ENCODE assay signal across 8 mouse cellular contexts in the genomic region with DNA sequence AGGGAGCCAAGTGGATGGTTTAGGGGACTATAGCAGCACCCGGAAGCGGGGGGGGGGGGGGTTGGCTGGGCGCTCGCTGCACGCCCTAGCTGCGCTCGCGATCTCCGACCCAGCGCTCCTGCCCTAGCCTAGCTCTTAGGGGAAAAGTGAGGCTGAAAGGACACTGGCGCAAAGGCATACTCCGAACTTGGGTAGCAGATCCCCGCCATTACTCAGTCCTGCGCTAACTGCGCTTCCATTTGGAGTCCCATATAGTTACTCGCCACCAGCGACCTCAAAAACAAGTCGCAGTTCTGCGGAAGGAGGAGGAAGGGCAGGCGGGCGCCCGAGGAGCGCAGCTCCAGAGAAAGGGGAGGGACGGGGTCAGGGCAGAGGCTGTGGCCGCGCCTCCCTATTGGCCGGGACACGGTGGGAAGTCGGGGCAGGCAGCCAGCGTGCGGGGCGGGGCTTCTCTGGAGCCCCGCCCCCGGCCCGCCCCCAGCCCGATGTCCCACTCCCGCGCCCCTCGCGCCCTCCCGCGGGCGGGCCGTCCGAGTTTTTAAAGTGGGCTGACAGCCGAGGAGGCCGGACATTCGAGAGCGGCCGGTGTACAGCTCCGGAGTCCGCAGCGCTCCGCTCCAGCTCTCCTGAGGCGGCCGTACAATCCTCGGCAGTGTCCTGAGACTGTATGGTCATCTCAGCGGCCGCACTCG. TPM values are rescaled to one million over a fixed set of nuclear protein-coding genes. Genes with fewer than 3 reads are reported as not detected.
A peak's percentile ranks its signal among the peaks of the same experiment; 100 is the strongest.
DNase-seq lines count a peak whose midpoint lies in the region; ATAC-seq lines count a peak whose summit lies in the region.

A gene (plus strand): TSS at position 571 of the 692 bp plus-strand sequence.

- intact Hi-C loops in left cerebral cortex, postnatal 4 days (cut with DNase I): no loop called here

- H3K36me3 ChIP-seq in intestine, embryonic 16.5 days (ENCODE audit: control insufficient read depth, insufficient read depth, low read length): no peaks in the 10 kb centered on the region
- no peaks in the 10 kb centered on the region for H3K36me3 ChIP-seq in midbrain, embryonic 10.5 days

- H3K9ac ChIP-seq in intestine, embryonic 16.5 days (ENCODE audit: low read depth, low read length): peak within 1 kb of the TSS; percentile 64

- peak; percentile 95 for DNase-seq in adrenal gland, postnatal 10 days
- DNase-seq in embryo, embryonic 9.5 days (ENCODE audit: extremely low spot score): peak; percentile 90
- peak; percentile 78 for DNase-seq in left cerebral cortex, postnatal 4 days
- DNase-seq in midbrain, embryonic 10.5 days (ENCODE audit: low spot score): peak; percentile 92
- peak; percentile 60 for DNase-seq in right cerebral cortex, postnatal 25 days
- peak; percentile 84 to 91 for DNase-seq in urinary bladder, postnatal 36 days (ENCODE audit: low spot score in 2 of 2)

- H3K27ac ChIP-seq in intestine, embryonic 16.5 days (ENCODE audit: low read length): peak within 1 kb of the TSS; percentile 39; the same call in 1 of the 2 replicates
- H3K27ac ChIP-seq in midbrain, embryonic 10.5 days (replicated peaks): peak within 1 kb of the TSS; percentile 79

- peak; percentile 91 for ATAC-seq in granulocyte monocyte progenitor cell, adult 5-6 weeks (replicated peaks; ENCODE audit: poor library complexity, severe bottlenecking)
- peak; percentile 98 for ATAC-seq in intestine, embryonic 16.5 days

- no peaks in the 10 kb centered on the region for H3K9me3 ChIP-seq in intestine, embryonic 16.5 days (ENCODE audit: control insufficient read depth, low read length)
- H3K9me3 ChIP-seq in midbrain, embryonic 10.5 days (replicated peaks): no peaks in the 10 kb centered on the region

- H3K4me3 ChIP-seq in intestine, embryonic 16.5 days (ENCODE audit: low read length): peak within 1 kb of the TSS; percentile 61
- H3K4me3 ChIP-seq in midbrain, embryonic 10.5 days: peak within 1 kb of the TSS; percentile 67

- under 1% methylated on average over 59 of the region's 60 CpGs for WGBS in intestine, embryonic 16.5 days
- WGBS in midbrain, embryonic 10.5 days: 0% methylated on average over 60 of the region's 60 CpGs

- peaks cover 23% of the 10 kb centered on the region for H3K27me3 ChIP-seq in intestine, embryonic 16.5 days (replicated peaks; ENCODE audit: control insufficient read depth, insufficient read depth, low read length)
- H3K27me3 ChIP-seq in midbrain, embryonic 10.5 days (ENCODE audit: low read depth, poor library complexity, severe bottlenecking): peaks cover 81% of the 10 kb centered on the region

- H3K4me2 ChIP-seq in intestine, embryonic 16.5 days (ENCODE audit: low read depth, low read length): peak within 1 kb of the TSS; percentile 91

- H3K4me1 ChIP-seq in intestine, embryonic 16.5 days (ENCODE audit: control insufficient read depth, insufficient read depth, low read length): peaks cover 12% of the 10 kb centered on the region; the same call in 1 of the 2 replicates
- H3K4me1 ChIP-seq in midbrain, embryonic 10.5 days: peaks cover 28% of the 10 kb centered on the region

RNA-seq across cellular contexts. Expression of the gene that starts here (rescaled TPM):
- 100 to 1,000 TPM; 178 to 213 TPM for total RNA-seq in adrenal gland, postnatal 10 days (2021)
- 0.49 TPM in 1 of 2 replicates, not detected in the other for total RNA-seq in granulocyte monocyte progenitor cell, adult 5-6 weeks (2014; fragmentation: Nextera tagmentation)
- total RNA-seq in granulocyte monocyte progenitor cell, adult 5-6 weeks (2017): under 0.01 and 0.15 TPM in 2 replicates
- polyA plus RNA-seq in intestine, embryonic 16.5 days (2015; fragmentation: Nextera tagmentation; extraction: Ambion mirVana): 4.0 and 4.7 TPM in 2 replicates
- 10 to 100 TPM; 44.1 to 45.6 TPM for total RNA-seq in left cerebral cortex, postnatal 4 days (2021)
- polyA plus RNA-seq in midbrain, embryonic 10.5 days (2016; fragmentation: Nextera tagmentation; extraction: Ambion mirVana): 2.0 and 3.0 TPM in 2 replicates

Comparison
In these comparisons a context has a peak if more than half of its experiments do, and no peak if none do; other contexts are left out.
1. Peak in every context shown above with its lines: DNase-seq, ATAC-seq, H3K4me3 ChIP-seq and H3K27ac ChIP-seq.
2. RNA of the gene that starts here (total RNA-seq): 178 to 213 TPM in adrenal gland, postnatal 10 days and 44.1 to 45.6 TPM in left cerebral cortex, postnatal 4 days; under 0.01 to 0.49 TPM in granulocyte monocyte progenitor cell, adult 5-6 weeks; every median in the first group is over 10 times any median in the second.
3. Peak in ATAC-seq in granulocyte monocyte progenitor cell, adult 5-6 weeks; RNA of the gene not detected or under 1 TPM.